In the genomic region with DNA sequence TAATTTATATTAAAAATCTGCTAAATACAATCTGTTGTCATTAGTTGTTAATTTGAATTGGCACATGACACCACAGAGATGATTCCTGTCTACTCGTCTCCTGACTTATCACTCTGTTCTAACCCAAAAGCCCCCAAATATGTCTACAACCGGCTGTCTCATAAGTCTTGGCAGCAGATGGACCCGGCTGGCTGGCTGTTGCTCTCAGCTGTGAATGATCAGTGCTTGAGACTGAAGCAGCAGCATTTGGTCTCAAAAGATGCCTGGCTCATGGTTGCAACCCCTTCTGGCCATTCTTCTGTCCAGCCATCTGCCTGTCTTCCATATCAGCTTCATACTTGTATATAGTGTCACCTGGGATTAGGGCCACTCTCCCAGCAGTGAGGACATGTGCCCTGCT, we compare ENCODE assay signal across 15 mouse cellular contexts.
DNase-seq lines count a peak whose midpoint lies in the region; ATAC-seq and TF ChIP-seq lines count a peak whose summit lies in the region.
"Had no signal": no experiment of that assay in that cellular context is flagged by ENCODE, and none has a peak within 500 bp of the region (broad histone marks: within the 10 kb centered on the region; RNA-seq: fewer than 3 reads in every experiment).

No protein-coding gene starts in this region.

- H3K4me1 ChIP-seq in lung, embryonic 16.5 days (replicated peaks; ENCODE audit: control insufficient read depth, insufficient read depth, low read length) = no peaks in the 10 kb centered on the region
- H3K4me1 ChIP-seq in cerebellum, adult 2 months (ENCODE audit: control insufficient read depth, insufficient read depth, low read length) = no peaks in the 10 kb centered on the region
- H3K4me1 ChIP-seq: embryonic facial prominence, embryonic 13.5 days; hindbrain, embryonic 13.5 days; limb, embryonic 13.5 days had no signal

- no peak overlapping the region for H3K9ac ChIP-seq in lung, embryonic 16.5 days (ENCODE audit: low read length)
- H3K9ac ChIP-seq: embryonic facial prominence, embryonic 13.5 days; hindbrain, embryonic 13.5 days; limb, embryonic 13.5 days had no signal

- no peak for TF ChIP-seq CTCF in cerebellum, adult 2 months (IDR thresholded peaks at IDR 0.05; ENCODE audit: borderline replicate concordance, insufficient read depth, low read depth, low read length)

- H3K27me3 ChIP-seq in lung, embryonic 16.5 days (ENCODE audit: control insufficient read depth, insufficient read depth, low read depth, low read length) = no peaks in the 10 kb centered on the region
- no peaks in the 10 kb centered on the region; the same call in 1 of the 2 replicates for H3K27me3 ChIP-seq in cerebellum, adult 2 months (ENCODE audit: control insufficient read depth, insufficient read depth, low read length)
- H3K27me3 ChIP-seq: embryonic facial prominence, embryonic 13.5 days; hindbrain, embryonic 13.5 days; limb, embryonic 13.5 days had no signal

- intact Hi-C loops in gastrocnemius, postnatal 36 days (cut with DNase I) = no loop called here
- intact Hi-C loops in gastrocnemius, postnatal 14 days (cut with DNase I; ENCODE audit: low total_unique reads) = no loop called here

- no peaks in the 10 kb centered on the region for H3K36me3 ChIP-seq in lung, embryonic 16.5 days (ENCODE audit: control insufficient read depth, insufficient read depth, low read length)
- H3K36me3 ChIP-seq: embryonic facial prominence, embryonic 13.5 days; hindbrain, embryonic 13.5 days; limb, embryonic 13.5 days had no signal

- WGBS in lung, embryonic 16.5 days = 56% methylated on average over 3 of the region's 3 CpGs
- WGBS in cerebellum, adult 2 months = 19% methylated on average over 3 of the region's 3 CpGs

- peak; percentile 52; the same call in 1 of the 2 replicates for ATAC-seq in lung, embryonic 16.5 days (ENCODE audit: low read depth)
- no peak for ATAC-seq in inflammation-experienced regulatory T-cells, adult 6 months

- H3K4me3 ChIP-seq in lung, embryonic 16.5 days (ENCODE audit: low read length) = no peak overlapping the region
- H3K4me3 ChIP-seq in cerebellum, adult 2 months (replicated peaks; ENCODE audit: insufficient read depth, low read depth, low read length) = no peak overlapping the region
- H3K4me3 ChIP-seq: embryonic facial prominence, embryonic 13.5 days; hindbrain, embryonic 13.5 days; limb, embryonic 13.5 days had no signal

- no peak overlapping the region for H3K27ac ChIP-seq in lung, embryonic 16.5 days (ENCODE audit: low read length)
- H3K27ac ChIP-seq in cerebellum, adult 2 months (ENCODE audit: insufficient read depth, low read length) = no peak overlapping the region
- H3K27ac ChIP-seq: embryonic facial prominence, embryonic 13.5 days; hindbrain, embryonic 13.5 days; kidney, postnatal 0 days; limb, embryonic 13.5 days; macrophage had no signal

- H3K9me3 ChIP-seq in lung, embryonic 16.5 days (ENCODE audit: control insufficient read depth, low read length) = no peaks in the 10 kb centered on the region
- H3K9me3 ChIP-seq: embryonic facial prominence, embryonic 13.5 days; hindbrain, embryonic 13.5 days; limb, embryonic 13.5 days had no signal

- peak; percentile 6 for DNase-seq in gastrocnemius, adult 18-20 months (ENCODE audit: low spot score)
- no peak for DNase-seq in gastrocnemius, postnatal 36 days
- DNase-seq in lung, postnatal 36 days = no peak
- peak; percentile 17 for DNase-seq in gastrocnemius, postnatal 14 days
- DNase-seq in layer of hippocampus, adult 9-11 months = peak; percentile 76
- DNase-seq in cerebellum, adult 2 months = no peak
- DNase-seq: adrenal gland, adult 8-10 months; spleen, adult 18-20 months had no signal

- no peak for TF ChIP-seq POLR2A in cerebellum, adult 2 months (IDR thresholded peaks at IDR 0.05; ENCODE audit: borderline replicate concordance, insufficient read depth, low read length)

- no peak overlapping the region for H3K4me2 ChIP-seq in lung, embryonic 16.5 days (ENCODE audit: low read depth, low read length)
- H3K4me2 ChIP-seq: embryonic facial prominence, embryonic 13.5 days; hindbrain, embryonic 13.5 days; limb, embryonic 13.5 days had no signal

Comparison
In these comparisons a context has a peak if more than half of its experiments do, and no peak if none do; other contexts are left out.
1. DNase-seq: peak in gastrocnemius, adult 18-20 months (single experiment), gastrocnemius, postnatal 14 days (single experiment) and layer of hippocampus, adult 9-11 months (single experiment); none in gastrocnemius, postnatal 36 days (0 of 2), lung, postnatal 36 days (single experiment) and cerebellum, adult 2 months (0 of 2).